Mouse (Mus musculus) embryonic facial prominence, embryonic 14.5 days (tissue): ENCODE measurements at regions not wholly inside any gene's neighbourhood (a gene's known extent, or its start where the extent isn't known, plus 50 kb on each side); places are given as distances from the start of the nearest gene placed in this dataset.

Experiments used
- ATAC-seq: fragments of 200-750 bp; cut with Nextera tagmentation; 2 replicates; pipeline ENCODE4 v1.8.0; 2017; ENCODE audit warnings: low read depth, moderate number of reproducible peaks, moderate TSS enrichment
- DNase-seq: peaks from one replicate; pipeline ENCODE4 v3.0.0-alpha.2; 2015; ENCODE audit warnings: low spot score
- H3K27ac ChIP-seq: fragments of 300-500 bp; sonication (generic); replicated peaks from 2 replicates; pipeline ENCODE4 v1.5.1; 2014; ENCODE audit warnings: low read depth, mild to moderate bottlenecking, low read length, moderate library complexity
- H3K27me3 ChIP-seq: fragments of 300-500 bp; sonication (generic); replicated peaks from 2 replicates; pipeline ENCODE4 v1.6.1; 2014; ENCODE audit warnings: low read length; ENCODE audit not compliant: control insufficient read depth, insufficient read depth
- H3K36me3 ChIP-seq: fragments of 300-500 bp; sonication (generic); 2 replicates; pipeline ENCODE4 v1.6.1; 2014; ENCODE audit warnings: low read length, mixed read lengths; ENCODE audit not compliant: control insufficient read depth, insufficient read depth
- H3K4me1 ChIP-seq: fragments of 300-500 bp; sonication (generic); 2 replicates; pipeline ENCODE4 v1.6.1; 2014; ENCODE audit warnings: antibody characterized with exemption, low read length; ENCODE audit not compliant: control insufficient read depth, insufficient read depth
- H3K4me2 ChIP-seq: fragments of 300-500 bp; sonication (generic); 2 replicates; pipeline ENCODE4 v1.6.1; 2014; ENCODE audit warnings: low read depth, mild to moderate bottlenecking, low read length, moderate library complexity, mixed read lengths
- H3K4me3 ChIP-seq: fragments of 300-500 bp; sonication (generic); 2 replicates; pipeline ENCODE4 v1.5.1; 2014; ENCODE audit warnings: low read depth, mild to moderate bottlenecking, low read length
- H3K9ac ChIP-seq: fragments of 300-500 bp; sonication (generic); 2 replicates; pipeline ENCODE4 v1.6.1; 2014; ENCODE audit warnings: low read depth, mild to moderate bottlenecking, low read length, moderate library complexity, mixed read lengths
- H3K9me3 ChIP-seq: fragments of 300-500 bp; sonication (generic); 2 replicates; pipeline ENCODE4 v1.6.1; 2016; ENCODE audit warnings: low read length; ENCODE audit not compliant: control insufficient read depth
- WGBS: fragments of 180-500 bp; shearing (Covaris S2); extraction: QIAGEN DNeasy Blood & Tissue Kit; methylation state at CpG from one replicate; pipeline ENCODE4 v1.1.7; 2014; 5-methylcytosine and 5-hydroxymethylcytosine counted together

- WGBS: 50% methylated on average over 4 of the region's 4 CpGs
- H3K9ac ChIP-seq: no peak overlapping the region
- H3K27ac ChIP-seq: no peak overlapping the region
- no peaks in the 10 kb centered on the region for H3K27me3 ChIP-seq
- H3K4me2 ChIP-seq: no peak overlapping the region
- DNase-seq (no peak), ATAC-seq (no peak)
- no peaks in the 10 kb centered on the region for H3K36me3 ChIP-seq
- H3K4me1 ChIP-seq: no peaks in the 10 kb centered on the region
- H3K9me3 ChIP-seq: no peaks in the 10 kb centered on the region
- H3K4me3 ChIP-seq: no peak overlapping the region
Measured at GRCm38 (mm10) chr5:91729415-91729814, 212.0 kb downstream of the Parm1 start.

GRCm38 (mm10) chr5:91727448-91727847 lies 210.0 kb downstream of the Parm1 start:
- DNase-seq (no peak), ATAC-seq (no peak)
- H3K36me3 ChIP-seq: no peaks in the 10 kb centered on the region
- no peaks in the 10 kb centered on the region for H3K27me3 ChIP-seq
- no peak overlapping the region for H3K9ac ChIP-seq
- H3K4me3 ChIP-seq: no peak overlapping the region
- H3K9me3 ChIP-seq: no peaks in the 10 kb centered on the region
- WGBS: 56% methylated on average over 2 of the region's 2 CpGs
- H3K4me2 ChIP-seq: no peak overlapping the region
- H3K27ac ChIP-seq: no peak overlapping the region
- H3K4me1 ChIP-seq: 0 out of 2 replicates have a peak, but pooled peaks cover 8% of the 10 kb centered on the region

DNA sequence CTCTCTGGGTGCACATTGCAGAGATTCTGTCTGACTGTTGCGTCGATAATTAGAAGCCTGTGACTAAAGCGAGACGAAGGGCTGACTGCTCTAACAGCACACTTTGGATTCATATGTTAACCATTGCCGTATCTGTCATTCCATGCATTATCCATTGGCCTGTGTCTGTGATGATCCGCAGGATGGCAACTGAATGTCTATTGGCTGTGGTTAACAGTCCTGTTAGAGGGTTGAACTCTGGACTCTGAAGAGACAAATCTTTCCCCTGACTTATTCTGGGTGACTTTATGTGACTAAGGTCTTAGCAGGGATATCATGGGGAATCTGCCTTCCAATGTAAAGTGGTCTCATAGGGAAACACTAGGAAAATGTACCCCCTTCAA lies 208.7 kb downstream of the Parm1 start:
- DNase-seq (no peak), ATAC-seq (no peak)
- no peaks in the 10 kb centered on the region for H3K36me3 ChIP-seq
- H3K4me1 ChIP-seq: 0 out of 2 replicates have a peak, but pooled peaks cover 8% of the 10 kb centered on the region
- WGBS: 63% methylated on average over 6 of the region's 6 CpGs
- H3K4me2 ChIP-seq: no peak overlapping the region
- H3K9me3 ChIP-seq: no peaks in the 10 kb centered on the region
- no peak overlapping the region for H3K9ac ChIP-seq
- no peak overlapping the region for H3K4me3 ChIP-seq
- H3K27me3 ChIP-seq: no peaks in the 10 kb centered on the region
- H3K27ac ChIP-seq: no peak overlapping the region

- no peak for DNase-seq
- Histone ChIP-seq H3K36me3 (no peaks in the 10 kb centered on the region), H3K9ac (no peak overlapping the region), H3K4me1 (0 out of 2 replicates have a peak, but pooled peaks cover 8% of the 10 kb centered on the region), H3K27ac (no peak overlapping the region), H3K4me3 (no peak overlapping the region), H3K4me2 (no peak overlapping the region), H3K27me3 (no peaks in the 10 kb centered on the region), H3K9me3 (no peaks in the 10 kb centered on the region)
- WGBS: 72% methylated on average over 4 of the region's 4 CpGs
- no peak for ATAC-seq
Measured at GRCm38 (mm10) chr5:91725380-91726117, 208.1 kb downstream of the Parm1 start.

DNA sequence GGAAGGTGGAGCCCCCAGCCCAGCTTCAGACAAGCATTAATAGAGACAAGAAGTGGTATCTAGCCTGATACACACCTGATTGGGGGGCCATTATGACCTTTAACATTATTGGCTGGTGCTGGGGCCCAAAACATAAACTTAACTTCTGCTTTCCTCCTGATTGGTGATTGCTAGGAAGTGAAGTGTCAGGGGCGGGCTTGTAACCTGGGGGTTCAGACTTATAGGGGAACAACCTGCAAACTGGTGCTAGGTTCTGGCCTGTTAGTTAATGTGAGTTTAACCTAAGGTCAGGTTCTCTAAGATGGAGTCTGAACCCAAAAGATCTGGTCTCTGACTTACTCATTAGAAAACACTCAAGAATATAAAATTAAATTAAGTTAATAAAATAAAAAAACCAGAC lies 207.5 kb downstream of the Parm1 start:
- Histone ChIP-seq H3K36me3 (no peaks in the 10 kb centered on the region), H3K4me1 (0 out of 2 replicates have a peak, but pooled peaks cover 8% of the 10 kb centered on the region), H3K9me3 (no peaks in the 10 kb centered on the region), H3K27ac (no peak overlapping the region), H3K4me3 (no peak overlapping the region), H3K9ac (no peak overlapping the region), H3K4me2 (no peak overlapping the region), H3K27me3 (no peaks in the 10 kb centered on the region)
- DNase-seq (no peak), ATAC-seq (no peak)
- WGBS: 95% methylated on average over 1 of the region's 1 CpGs

GRCm38 (mm10) chr5:91723416-91723815 lies 206.0 kb downstream of the Parm1 start:
- 0 out of 2 replicates have a peak, but pooled peaks cover 8% of the 10 kb centered on the region for H3K4me1 ChIP-seq
- DNase-seq (no peak), ATAC-seq (no peak)
- H3K36me3 ChIP-seq: no peaks in the 10 kb centered on the region
- H3K27ac ChIP-seq: no peak overlapping the region
- H3K4me3 ChIP-seq: no peak overlapping the region
- H3K4me2 ChIP-seq: no peak overlapping the region
- no peak overlapping the region for H3K9ac ChIP-seq
- H3K27me3 ChIP-seq: no peaks in the 10 kb centered on the region
- 29% methylated on average over 1 of the region's 1 CpGs for WGBS
- H3K9me3 ChIP-seq: no peaks in the 10 kb centered on the region

DNA sequence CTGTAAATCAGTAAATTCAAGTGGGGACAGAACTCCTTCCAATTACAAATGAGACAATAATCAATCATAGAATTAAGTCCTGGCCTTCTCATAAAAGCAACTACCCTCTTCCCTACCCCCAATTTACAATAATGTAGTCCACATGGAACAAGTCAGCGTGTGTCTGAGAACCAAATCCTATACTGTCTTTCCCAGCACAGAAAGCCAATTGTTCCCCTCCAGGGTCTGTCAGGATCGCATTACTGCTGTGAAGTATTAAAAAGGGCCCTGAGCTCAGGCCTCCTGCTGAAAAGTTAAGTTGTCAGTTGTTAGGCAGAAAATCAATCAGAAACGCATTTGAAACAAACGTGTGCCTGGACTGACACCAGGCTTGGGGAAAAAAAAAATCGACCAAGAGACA lies 205.6 kb downstream of the Parm1 start:
- Histone ChIP-seq H3K4me3 (no peak overlapping the region), H3K4me1 (0 out of 2 replicates have a peak, but pooled peaks cover 8% of the 10 kb centered on the region), H3K27ac (0 out of 2 replicates have a peak overlapping the region, but pooled peaks have one; percentile 18), H3K27me3 (no peaks in the 10 kb centered on the region), H3K9me3 (no peaks in the 10 kb centered on the region), H3K9ac (no peak overlapping the region), H3K36me3 (no peaks in the 10 kb centered on the region), H3K4me2 (no peak overlapping the region)
- 9% methylated on average over 5 of the region's 5 CpGs for WGBS
- DNase-seq (peak; percentile 89), ATAC-seq (peak; percentile 85)

GRCm38 (mm10) chr5:91722403-91722802 lies 205.0 kb downstream of the Parm1 start:
- H3K4me3 ChIP-seq: no peak overlapping the region
- 0 out of 2 replicates have a peak overlapping the region, but pooled peaks have one; percentile 18 for H3K27ac ChIP-seq
- 41% methylated on average over 5 of the region's 5 CpGs for WGBS
- H3K4me1 ChIP-seq: 0 out of 2 replicates have a peak, but pooled peaks cover 8% of the 10 kb centered on the region
- no peaks in the 10 kb centered on the region for H3K36me3 ChIP-seq
- H3K9me3 ChIP-seq: no peaks in the 10 kb centered on the region
- no peak overlapping the region for H3K4me2 ChIP-seq
- ATAC-seq (peak; percentile 38), DNase-seq (no peak)
- H3K27me3 ChIP-seq: no peaks in the 10 kb centered on the region
- no peak overlapping the region for H3K9ac ChIP-seq
